Mouse (Mus musculus): Measurements from ENCODE around the gene Il2rb. TPM values are rescaled to one million over a fixed set of nuclear protein-coding genes. Genes with fewer than 3 reads are reported as not detected.
A peak's percentile ranks its signal among the peaks of the same experiment; 100 is the strongest.

Il2rb gene
- total RNA-seq, 1 experiment = 0.62 TPM

- DNase-seq (ENCODE audit: low read depth, low spot score) = no peak
- peaks cover 0 to 3% of the 10 kb centered on the region in 2 experiments; a peak in 1 of 4 replicates for H3K4me1 ChIP-seq (ENCODE audit: control insufficient read depth in 2 of 2, insufficient read depth in 2 of 2, low read length in 2 of 2, poor library complexity in 1 of 2)
- no peak overlapping the region for H3K9ac ChIP-seq (ENCODE audit: insufficient read depth, low read depth, low read length, poor library complexity, severe bottlenecking)
- H3K4me3 ChIP-seq (ENCODE audit: insufficient read depth in 1 of 2, low read depth in 1 of 2, low read length in 2 of 2, poor library complexity in 1 of 2, severe bottlenecking in 1 of 2) = no peak overlapping the region
- in situ Hi-C loops (cut with MboI; ENCODE audit: low sequenced_read_pairs in 2 of 2, unreplicated experiment in 2 of 2) = no loop called here
- H3K9me3 ChIP-seq (ENCODE audit: control insufficient read depth, insufficient read depth, low read depth, low read length) = no peaks in the 10 kb centered on the region
- TF ChIP-seq ZNF384 (IDR thresholded peaks at IDR 0.05; ENCODE audit: low read depth, low read length) (no peak), ZC3H11A (IDR thresholded peaks at IDR 0.05; ENCODE audit: borderline replicate concordance, low read depth, low read length) (no peak), MAFK (IDR thresholded peaks at IDR 0.05; ENCODE audit: insufficient read depth, low read depth, low read length) (no peak), HCFC1 (IDR thresholded peaks at IDR 0.05; ENCODE audit: borderline replicate concordance, insufficient read depth, low read length) (no peak), CHD2 (IDR thresholded peaks at IDR 0.05; ENCODE audit: low read depth, low read length) (no peak)
- H3K27ac ChIP-seq (ENCODE audit: insufficient read depth, low read depth, low read length, poor library complexity, severe bottlenecking) = no peak overlapping the region
- no peaks in the 10 kb centered on the region for H3K36me3 ChIP-seq (ENCODE audit: control insufficient read depth, insufficient read depth, low read length, poor library complexity, severe bottlenecking)
These were observed 23.1 kb upstream of the Il2rb start for GRCm38 (mm10) chr15:78518221-78518620.

GRCm38 (mm10) chr15:78515759-78516158 is 20.7 kb upstream of the Il2rb start:
- Histone ChIP-seq H3K36me3 (ENCODE audit: control insufficient read depth, insufficient read depth, low read length, poor library complexity, severe bottlenecking) (no peaks in the 10 kb centered on the region), H3K9me3 (ENCODE audit: control insufficient read depth, insufficient read depth, low read depth, low read length) (no peaks in the 10 kb centered on the region), H3K4me3 (ENCODE audit: insufficient read depth in 1 of 2, low read depth in 1 of 2, low read length in 2 of 2, poor library complexity in 1 of 2, severe bottlenecking in 1 of 2) (no peak overlapping the region), H3K27ac (ENCODE audit: insufficient read depth, low read depth, low read length, poor library complexity, severe bottlenecking) (no peak overlapping the region), H3K4me1 (ENCODE audit: control insufficient read depth in 2 of 2, insufficient read depth in 2 of 2, low read length in 2 of 2, poor library complexity in 1 of 2) (peaks cover 0 to 3% of the 10 kb centered on the region in 2 experiments; a peak in 1 of 4 replicates), H3K9ac (ENCODE audit: insufficient read depth, low read depth, low read length, poor library complexity, severe bottlenecking) (no peak overlapping the region)
- in situ Hi-C loops (cut with MboI; ENCODE audit: low sequenced_read_pairs in 2 of 2, unreplicated experiment in 2 of 2) = no loop called here
- TF ChIP-seq MAFK (IDR thresholded peaks at IDR 0.05; ENCODE audit: insufficient read depth, low read depth, low read length) = no peak
- TF ChIP-seq CHD2 (IDR thresholded peaks at IDR 0.05; ENCODE audit: low read depth, low read length) = no peak
- TF ChIP-seq ZNF384 (IDR thresholded peaks at IDR 0.05; ENCODE audit: low read depth, low read length) = no peak
- TF ChIP-seq ZC3H11A (IDR thresholded peaks at IDR 0.05; ENCODE audit: borderline replicate concordance, low read depth, low read length) = no peak
- no peak for TF ChIP-seq HCFC1 (IDR thresholded peaks at IDR 0.05; ENCODE audit: borderline replicate concordance, insufficient read depth, low read length)
- DNase-seq (ENCODE audit: low read depth, low spot score) = no peak

GRCm38 (mm10) chr15:78514393-78515146 is 19.5 kb upstream of the Il2rb start:
- H3K36me3 ChIP-seq (ENCODE audit: control insufficient read depth, insufficient read depth, low read length, poor library complexity, severe bottlenecking) = no peaks in the 10 kb centered on the region
- no peak overlapping the region for H3K4me3 ChIP-seq (ENCODE audit: insufficient read depth in 1 of 2, low read depth in 1 of 2, low read length in 2 of 2, poor library complexity in 1 of 2, severe bottlenecking in 1 of 2)
- in situ Hi-C loops (cut with MboI; ENCODE audit: low sequenced_read_pairs in 2 of 2, unreplicated experiment in 2 of 2) = no loop called here
- peaks cover 0 to 11% of the 10 kb centered on the region in 2 experiments; a peak in 2 of 4 replicates for H3K4me1 ChIP-seq (ENCODE audit: control insufficient read depth in 2 of 2, insufficient read depth in 2 of 2, low read length in 2 of 2, poor library complexity in 1 of 2)
- TF ChIP-seq ZC3H11A (IDR thresholded peaks at IDR 0.05; ENCODE audit: borderline replicate concordance, low read depth, low read length) (no peak), HCFC1 (IDR thresholded peaks at IDR 0.05; ENCODE audit: borderline replicate concordance, insufficient read depth, low read length) (no peak), ZNF384 (IDR thresholded peaks at IDR 0.05; ENCODE audit: low read depth, low read length) (no peak), MAFK (IDR thresholded peaks at IDR 0.05; ENCODE audit: insufficient read depth, low read depth, low read length) (no peak), CHD2 (IDR thresholded peaks at IDR 0.05; ENCODE audit: low read depth, low read length) (no peak)
- no peak overlapping the region for H3K9ac ChIP-seq (ENCODE audit: insufficient read depth, low read depth, low read length, poor library complexity, severe bottlenecking)
- H3K27ac ChIP-seq (ENCODE audit: insufficient read depth, low read depth, low read length, poor library complexity, severe bottlenecking) = no peak overlapping the region
- peak; percentile 53 for DNase-seq (ENCODE audit: low read depth, low spot score)
- H3K9me3 ChIP-seq (ENCODE audit: control insufficient read depth, insufficient read depth, low read depth, low read length) = no peaks in the 10 kb centered on the region

GRCm38 (mm10) chr15:78513019-78513418 is 17.9 kb upstream of the Il2rb start:
- Histone ChIP-seq H3K9ac (ENCODE audit: insufficient read depth, low read depth, low read length, poor library complexity, severe bottlenecking) (no peak overlapping the region), H3K4me1 (ENCODE audit: control insufficient read depth in 2 of 2, insufficient read depth in 2 of 2, low read length in 2 of 2, poor library complexity in 1 of 2) (peaks cover 0 to 11% of the 10 kb centered on the region in 2 experiments; a peak in 2 of 4 replicates)
- TF ChIP-seq ZNF384 (IDR thresholded peaks at IDR 0.05; ENCODE audit: low read depth, low read length) (no peak), CHD2 (IDR thresholded peaks at IDR 0.05; ENCODE audit: low read depth, low read length) (no peak), ZC3H11A (IDR thresholded peaks at IDR 0.05; ENCODE audit: borderline replicate concordance, low read depth, low read length) (no peak), MAFK (IDR thresholded peaks at IDR 0.05; ENCODE audit: insufficient read depth, low read depth, low read length) (no peak), HCFC1 (IDR thresholded peaks at IDR 0.05; ENCODE audit: borderline replicate concordance, insufficient read depth, low read length) (no peak)

More at GRCm38 (mm10) chr15:78513019-78513418, 17.9 kb upstream of the Il2rb start:
- Histone ChIP-seq H3K4me3 (ENCODE audit: insufficient read depth in 1 of 2, low read depth in 1 of 2, low read length in 2 of 2, poor library complexity in 1 of 2, severe bottlenecking in 1 of 2) (no peak overlapping the region), H3K27ac (ENCODE audit: insufficient read depth, low read depth, low read length, poor library complexity, severe bottlenecking) (no peak overlapping the region), H3K9me3 (ENCODE audit: control insufficient read depth, insufficient read depth, low read depth, low read length) (no peaks in the 10 kb centered on the region), H3K36me3 (ENCODE audit: control insufficient read depth, insufficient read depth, low read length, poor library complexity, severe bottlenecking) (no peaks in the 10 kb centered on the region)
- DNase-seq (ENCODE audit: low read depth, low spot score) = no peak
- in situ Hi-C loops (cut with MboI; ENCODE audit: low sequenced_read_pairs in 2 of 2, unreplicated experiment in 2 of 2) = no loop called here

Data from ES-E14 (cell line).